Mouse (Mus musculus): ENCODE data around the gene Chmp5.

- no peak for TF ChIP-seq TAL1 (IDR thresholded peaks at IDR 0.05; ENCODE audit: low read length)
- no peak for TF ChIP-seq GATA1 (IDR thresholded peaks at IDR 0.05; ENCODE audit: low read length)
Observed at GRCm38 (mm10) chr4:41000271-41000670, 52.1 kb downstream of the Chmp5 start.

All from erythroblast, embryonic 14.5 days (primary cell).